Mouse (Mus musculus) midbrain, embryonic 15.5 days (tissue): ENCODE results near the gene Coa3. TPM values are rescaled to one million over a fixed set of nuclear protein-coding genes. Genes with fewer than 3 reads are reported as not detected.

ENCODE experiments used
- ATAC-seq: fragments of 200-750 bp; cut with Nextera tagmentation; replicated peaks from 2 replicates; pipeline ENCODE4 v1.8.0; 2017; ENCODE audit warnings: moderate TSS enrichment
- H3K27ac ChIP-seq: fragments of 300-500 bp; sonication (generic); 2 replicates; pipeline ENCODE4 v1.5.1; 2015; ENCODE audit warnings: mild to moderate bottlenecking, inconsistent platforms
- H3K27me3 ChIP-seq: fragments of 300-500 bp; sonication (generic); replicated peaks from 2 replicates; pipeline ENCODE4 v1.6.1; 2015; ENCODE audit warnings: inconsistent platforms
- H3K36me3 ChIP-seq: fragments of 300-500 bp; sonication (generic); replicated peaks from 2 replicates; pipeline ENCODE4 v1.6.1; 2015; ENCODE audit warnings: inconsistent platforms
- H3K4me1 ChIP-seq: fragments of 300-500 bp; sonication (generic); 2 replicates; pipeline ENCODE4 v1.6.1; 2015; ENCODE audit warnings: inconsistent platforms
- H3K4me2 ChIP-seq: fragments of 300-500 bp; sonication (generic); 2 replicates; pipeline ENCODE4 v1.6.1; 2015; ENCODE audit warnings: inconsistent platforms, mild to moderate bottlenecking, moderate library complexity
- H3K4me3 ChIP-seq: fragments of 300-500 bp; sonication (generic); 2 replicates; pipeline ENCODE4 v1.5.1; 2015; ENCODE audit warnings: mild to moderate bottlenecking, inconsistent platforms
- H3K9ac ChIP-seq: fragments of 300-500 bp; sonication (generic); 2 replicates; pipeline ENCODE4 v1.6.1; 2015; ENCODE audit warnings: mild to moderate bottlenecking, inconsistent platforms
- H3K9me3 ChIP-seq: fragments of 300-500 bp; sonication (generic); 2 replicates; pipeline ENCODE4 v1.6.1; 2016; ENCODE audit warnings: inconsistent platforms
- WGBS: fragments of 180-500 bp; shearing (Covaris S2); methylation state at CpG from one replicate; pipeline ENCODE4 v1.1.7; 2015; ENCODE audit warnings: mixed read lengths; 5-methylcytosine and 5-hydroxymethylcytosine counted together
- polyA plus RNA-seq: library from polyadenylated mRNA; unstranded; fragments of >200 nt; fragmentation: Nextera tagmentation; extraction: Ambion mirVana; gene quantifications from 2 replicates; pipeline ENCODE4 v1.2.1, GENCODE M21; 2015

Coa3 gene
- polyA plus RNA-seq, 1 experiment from 2014 or later: 204 TPM

GRCm38 (mm10) chr11:101311083-101311482 is 32.2 kb upstream of the Coa3 start:
- H3K9ac ChIP-seq: no peak overlapping the region
- H3K27ac ChIP-seq: no peak overlapping the region
- H3K27me3 ChIP-seq: 0 out of 2 replicates have a peak, but pooled peaks cover 3% of the 10 kb centered on the region
- H3K4me3 ChIP-seq: no peak overlapping the region
- no peaks in the 10 kb centered on the region for H3K9me3 ChIP-seq
- 91% methylated on average over 3 of the region's 3 CpGs for WGBS
- no peak for ATAC-seq
- H3K4me2 ChIP-seq: no peak overlapping the region
- H3K36me3 ChIP-seq: no peaks in the 10 kb centered on the region
- H3K4me1 ChIP-seq: 0 out of 2 replicates have a peak, but pooled peaks cover 2% of the 10 kb centered on the region

GRCm38 (mm10) chr11:101307744-101308143 is 28.8 kb upstream of the Coa3 start:
- no peaks in the 10 kb centered on the region for H3K4me1 ChIP-seq
- H3K4me2 ChIP-seq: no peak overlapping the region
- no peaks in the 10 kb centered on the region for H3K9me3 ChIP-seq
- 30% methylated on average over 5 of the region's 5 CpGs for WGBS
- no peaks in the 10 kb centered on the region for H3K36me3 ChIP-seq
- H3K27me3 ChIP-seq: 0 out of 2 replicates have a peak, but pooled peaks cover 3% of the 10 kb centered on the region
- no peak overlapping the region for H3K27ac ChIP-seq
- H3K9ac ChIP-seq: no peak overlapping the region
- H3K4me3 ChIP-seq: no peak overlapping the region
- ATAC-seq: no peak

GRCm38 (mm10) chr11:101302004-101302798 is 23.3 kb upstream of the Coa3 start, which contains the start of gene Becn1:
TSS of gene Becn1 (minus strand) at chr11:101302286.
- Histone ChIP-seq H3K27me3 (no peaks in the 10 kb centered on the region), H3K4me1 (peaks cover 21% of the 10 kb centered on the region), H3K4me3 (peak within 1 kb of the TSS; percentile 93), H3K27ac (peak within 1 kb of the TSS; percentile 77), H3K36me3 (0 out of 2 replicates have a peak, but pooled peaks cover 4% of the 10 kb centered on the region), H3K4me2 (peak within 1 kb of the TSS; percentile 97), H3K9me3 (no peaks in the 10 kb centered on the region), H3K9ac (peak within 1 kb of the TSS; percentile 85)
- WGBS: 7% methylated on average over 39 of the region's 39 CpGs
- peak; percentile 94 for ATAC-seq

GRCm38 (mm10) chr11:101301299-101302003 is 22.5 kb upstream of the Coa3 start:
- H3K9ac ChIP-seq: peak overlapping the region; percentile 85
- ATAC-seq: peak; percentile 60; the same call in 1 of the 2 replicates
- peak overlapping the region; percentile 93 for H3K4me3 ChIP-seq
- 0 out of 2 replicates have a peak, but pooled peaks cover 4% of the 10 kb centered on the region for H3K36me3 ChIP-seq
- H3K27ac ChIP-seq: peak overlapping the region; percentile 77
- no peaks in the 10 kb centered on the region for H3K27me3 ChIP-seq
- peak overlapping the region; percentile 97 for H3K4me2 ChIP-seq
- H3K4me1 ChIP-seq: peaks cover 21% of the 10 kb centered on the region
- WGBS: 17% methylated on average over 26 of the region's 26 CpGs
- no peaks in the 10 kb centered on the region for H3K9me3 ChIP-seq

- whole genome bisulfite sequencing: 67% methylated on average over 7 of the region's 7 CpGs
- H3K4me2 ChIP-seq: peak overlapping the region; percentile 97
- H3K9me3 ChIP-seq: no peaks in the 10 kb centered on the region
- H3K36me3 ChIP-seq: peaks cover 5% of the 10 kb centered on the region; the same call in 1 of the 2 replicates
- peak overlapping the region; percentile 85; the same call in 1 of the 2 replicates for H3K9ac ChIP-seq
- no peak for ATAC-seq
- H3K27me3 ChIP-seq: no peaks in the 10 kb centered on the region
- no peak overlapping the region for H3K27ac ChIP-seq
- peak overlapping the region; percentile 93 for H3K4me3 ChIP-seq
- peaks cover 21% of the 10 kb centered on the region for H3K4me1 ChIP-seq
Observed at GRCm38 (mm10) chr11:101300881-101301280, 22.0 kb upstream of the Coa3 start.

GRCm38 (mm10) chr11:101295191-101295590 is 16.3 kb upstream of the Coa3 start:
- Histone ChIP-seq H3K4me3 (no peak overlapping the region), H3K4me1 (peaks cover 3% of the 10 kb centered on the region), H3K9me3 (no peaks in the 10 kb centered on the region), H3K27me3 (no peaks in the 10 kb centered on the region), H3K4me2 (no peak overlapping the region), H3K36me3 (peaks cover 25% of the 10 kb centered on the region), H3K27ac (no peak overlapping the region), H3K9ac (no peak overlapping the region)
- no peak for ATAC-seq
- WGBS: 92% methylated on average over 8 of the region's 8 CpGs

- Histone ChIP-seq H3K27ac (no peak overlapping the region), H3K9ac (no peak overlapping the region), H3K36me3 (peaks cover 34% of the 10 kb centered on the region), H3K27me3 (no peaks in the 10 kb centered on the region), H3K4me2 (no peak overlapping the region), H3K4me3 (no peak overlapping the region), H3K9me3 (no peaks in the 10 kb centered on the region), H3K4me1 (no peaks in the 10 kb centered on the region)
- 97% methylated on average over 8 of the region's 8 CpGs for WGBS
- ATAC-seq: no peak
Observed at GRCm38 (mm10) chr11:101291231-101291630, 12.3 kb upstream of the Coa3 start.

- Histone ChIP-seq H3K27ac (no peak overlapping the region), H3K36me3 (peaks cover 27% of the 10 kb centered on the region), H3K4me3 (no peak overlapping the region), H3K9me3 (no peaks in the 10 kb centered on the region), H3K9ac (no peak overlapping the region), H3K27me3 (no peaks in the 10 kb centered on the region), H3K4me1 (no peaks in the 10 kb centered on the region), H3K4me2 (no peak overlapping the region)
- no peak for ATAC-seq
- 85% methylated on average over 9 of the region's 9 CpGs for WGBS
Observed at GRCm38 (mm10) chr11:101287306-101287705, 8.4 kb upstream of the Coa3 start.

- no peaks in the 10 kb centered on the region for H3K9me3 ChIP-seq
- H3K27ac ChIP-seq: no peak overlapping the region
- peaks cover 4% of the 10 kb centered on the region; the same call in 1 of the 2 replicates for H3K36me3 ChIP-seq
- peaks cover 6% of the 10 kb centered on the region for H3K4me1 ChIP-seq
- WGBS: 82% methylated on average over 4 of the region's 4 CpGs
- H3K27me3 ChIP-seq: no peaks in the 10 kb centered on the region
- no peak overlapping the region for H3K9ac ChIP-seq
- H3K4me3 ChIP-seq: no peak overlapping the region
- no peak for ATAC-seq
- no peak overlapping the region for H3K4me2 ChIP-seq
Observed at GRCm38 (mm10) chr11:101283805-101284204, 4.9 kb upstream of the Coa3 start.

- H3K27me3 ChIP-seq: no peaks in the 10 kb centered on the region
- H3K4me3 ChIP-seq: no peak overlapping the region
- no peak for ATAC-seq
- 38% methylated on average over 5 of the region's 5 CpGs for WGBS
- peaks cover 10% of the 10 kb centered on the region for H3K4me1 ChIP-seq
- H3K9ac ChIP-seq: no peak overlapping the region
- no peak overlapping the region for H3K4me2 ChIP-seq
- no peaks in the 10 kb centered on the region for H3K9me3 ChIP-seq
- H3K36me3 ChIP-seq: 0 out of 2 replicates have a peak, but pooled peaks cover 4% of the 10 kb centered on the region
- H3K27ac ChIP-seq: no peak overlapping the region
Observed at GRCm38 (mm10) chr11:101282896-101283295, 4.0 kb upstream of the Coa3 start.

GRCm38 (mm10) chr11:101280837-101281236 is 1.9 kb upstream of the Coa3 start:
- Histone ChIP-seq H3K27me3 (no peaks in the 10 kb centered on the region), H3K4me2 (no peak overlapping the region), H3K36me3 (no peaks in the 10 kb centered on the region), H3K9me3 (no peaks in the 10 kb centered on the region), H3K4me3 (no peak overlapping the region), H3K27ac (no peak overlapping the region), H3K9ac (no peak overlapping the region), H3K4me1 (peaks cover 30% of the 10 kb centered on the region)
- ATAC-seq: no peak
- 53% methylated on average over 7 of the region's 7 CpGs for WGBS

- H3K27me3 ChIP-seq: no peaks in the 10 kb centered on the region
- H3K4me3 ChIP-seq: peak overlapping the region; percentile 71
- ATAC-seq: peak; percentile 37
- no peaks in the 10 kb centered on the region for H3K36me3 ChIP-seq
- no peaks in the 10 kb centered on the region for H3K9me3 ChIP-seq
- H3K4me2 ChIP-seq: peak overlapping the region; percentile 89
- no peak overlapping the region for H3K27ac ChIP-seq
- H3K9ac ChIP-seq: no peak overlapping the region
- H3K4me1 ChIP-seq: peaks cover 30% of the 10 kb centered on the region
- WGBS: 61% methylated on average over 14 of the region's 14 CpGs
Observed at GRCm38 (mm10) chr11:101279193-101279569, 267 bp upstream of the Coa3 start.
